Mouse (Mus musculus) retina, postnatal 7 days (tissue): ENCODE measurements at regions not wholly inside any gene's neighbourhood (a gene's known extent, or its start where the extent isn't known, plus 50 kb on each side); places are given as distances from the start of the nearest gene placed in this dataset.

Experiments
- DNase-seq: peaks from one replicate; pipeline ENCODE4 v3.0.0-alpha.2; 2012; ENCODE audit warnings: low read depth, low spot score

DNA sequence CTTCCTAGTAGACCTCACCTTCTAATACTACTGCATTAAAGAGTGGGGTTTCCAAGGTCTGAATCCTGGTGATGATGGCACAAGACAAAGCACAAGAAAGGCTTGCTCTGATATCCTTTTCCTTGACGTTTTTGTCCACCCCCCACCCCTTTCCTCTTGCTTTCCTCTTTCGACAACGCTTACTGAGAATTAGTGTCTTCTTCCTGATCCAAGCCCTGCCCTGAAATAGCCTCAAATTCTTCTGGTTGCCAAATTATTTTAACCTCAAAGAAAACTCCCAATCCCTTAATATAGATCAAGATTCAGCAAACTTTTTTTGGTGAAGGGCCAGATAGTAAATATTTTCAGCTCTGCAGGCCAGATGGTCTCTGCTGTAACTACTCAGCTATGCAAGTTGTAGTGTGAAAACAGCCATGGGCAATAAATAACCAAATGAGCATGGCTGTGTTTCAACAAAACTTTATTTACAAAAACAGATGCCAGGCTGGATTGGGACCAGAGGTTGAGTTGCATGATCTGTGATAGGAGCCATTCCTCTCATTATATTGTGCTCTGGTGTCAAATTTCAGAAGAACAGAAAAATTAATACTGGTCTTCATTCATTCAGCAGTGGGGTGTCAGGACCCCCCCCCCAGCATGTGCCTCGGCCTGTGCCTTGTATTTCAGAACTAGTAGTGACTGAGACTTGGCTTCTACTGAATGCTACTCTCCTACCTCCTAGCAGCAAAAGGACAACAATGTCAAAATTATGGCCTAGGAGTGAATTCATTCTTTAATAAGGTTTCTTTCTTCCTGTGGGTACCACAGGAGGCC is 218.5 kb upstream of the Nrip1 start:
- DNase-seq: no peak

DNA sequence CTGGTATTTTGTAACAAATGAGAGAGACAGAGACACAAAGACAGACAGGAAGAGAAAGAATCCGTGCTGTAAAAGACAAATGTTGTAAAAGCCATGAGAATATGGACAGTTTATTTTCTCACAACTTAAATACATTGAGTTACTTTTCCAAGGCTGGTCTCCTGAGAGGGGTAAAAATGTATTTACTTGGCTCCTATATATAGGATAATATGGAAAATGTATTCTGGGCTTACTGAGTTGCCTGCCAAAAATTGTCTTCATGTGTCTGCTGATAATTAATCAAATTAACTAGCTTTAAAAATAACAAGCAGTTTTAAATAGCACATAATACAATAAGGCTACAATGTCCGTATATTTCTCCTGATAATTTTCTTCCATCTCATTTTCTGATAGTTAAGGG is 216.2 kb upstream of the Nrip1 start:
- DNase-seq: no peak

DNA sequence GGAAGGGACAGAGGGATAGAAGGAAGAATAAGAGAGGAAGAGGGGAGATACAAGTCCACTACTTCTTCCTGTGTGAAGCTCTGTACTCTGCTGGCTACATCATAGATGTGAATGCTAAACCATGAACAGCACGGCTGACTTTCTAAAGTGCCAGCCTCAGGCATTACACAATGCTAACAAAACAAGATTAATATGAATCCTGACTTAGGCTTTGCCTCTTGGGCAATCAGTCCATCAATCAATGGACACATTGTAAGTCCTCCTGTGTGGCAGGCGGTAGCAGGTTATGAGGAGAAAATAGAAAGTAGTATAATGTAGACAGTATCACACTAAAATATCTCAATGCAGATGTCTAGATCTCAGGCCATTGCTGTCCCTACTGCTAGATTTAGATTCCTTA is 203.6 kb upstream of the Nrip1 start:
- no peak for DNase-seq

DNA sequence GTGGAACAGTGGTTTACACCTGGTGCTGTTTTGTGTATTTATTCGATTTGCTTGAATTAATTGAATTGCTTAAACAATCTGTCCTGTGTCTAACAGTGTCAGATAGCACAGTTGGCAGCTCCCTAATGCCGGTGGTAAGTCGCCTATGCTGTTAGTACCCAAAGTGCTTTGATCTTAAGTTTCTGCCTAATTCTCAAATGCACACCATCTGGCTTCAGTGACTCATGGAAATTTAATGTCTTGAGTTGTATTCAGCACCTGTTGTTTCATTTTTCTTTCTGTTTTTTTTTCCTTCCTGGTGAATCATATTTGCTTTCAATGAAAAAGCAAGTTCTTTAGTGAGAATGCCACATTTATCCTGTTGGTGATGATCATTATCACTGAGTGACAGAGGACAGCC is 201.7 kb upstream of the Nrip1 start:
- no peak for DNase-seq

DNA sequence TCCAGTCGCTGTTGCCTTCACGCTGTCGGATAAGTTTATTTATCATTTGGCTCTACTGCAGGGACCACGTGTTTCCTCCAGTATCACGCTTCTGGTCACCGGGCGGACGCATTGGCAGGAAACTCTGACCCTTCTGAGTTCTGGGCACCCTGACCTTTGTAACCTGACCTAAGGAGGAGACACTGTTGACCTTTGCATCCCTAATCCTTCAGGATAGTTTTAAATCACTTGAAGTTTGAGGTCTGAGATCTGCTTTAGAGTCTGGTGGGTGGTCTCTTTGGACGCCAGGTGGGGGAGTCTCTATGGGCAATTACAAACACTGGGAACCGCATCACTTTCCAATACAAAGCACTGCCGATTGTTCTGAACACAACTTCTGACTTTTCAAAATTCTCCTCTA is 192.6 kb upstream of the Nrip1 start:
- DNase-seq: no peak

DNA sequence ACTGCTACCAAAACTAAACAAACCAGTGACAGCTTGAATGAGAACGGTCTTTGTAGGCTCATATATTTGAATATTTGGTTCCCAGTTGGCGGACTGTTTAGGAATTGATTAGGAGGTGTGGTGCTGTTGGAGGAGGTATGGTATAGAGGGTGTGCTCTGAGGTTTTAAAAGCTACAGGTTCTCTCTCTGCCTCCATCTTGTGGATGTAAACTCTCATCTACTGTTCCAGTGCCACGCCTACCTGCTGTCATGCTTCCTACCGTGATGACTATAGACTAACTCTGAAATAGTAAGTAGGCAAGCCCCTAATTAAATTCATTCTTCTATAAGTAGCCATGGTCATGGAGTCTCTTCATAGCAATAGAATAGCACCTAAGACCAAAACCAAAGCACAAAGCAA is 181.2 kb upstream of the Nrip1 start:
- no peak for DNase-seq

DNA sequence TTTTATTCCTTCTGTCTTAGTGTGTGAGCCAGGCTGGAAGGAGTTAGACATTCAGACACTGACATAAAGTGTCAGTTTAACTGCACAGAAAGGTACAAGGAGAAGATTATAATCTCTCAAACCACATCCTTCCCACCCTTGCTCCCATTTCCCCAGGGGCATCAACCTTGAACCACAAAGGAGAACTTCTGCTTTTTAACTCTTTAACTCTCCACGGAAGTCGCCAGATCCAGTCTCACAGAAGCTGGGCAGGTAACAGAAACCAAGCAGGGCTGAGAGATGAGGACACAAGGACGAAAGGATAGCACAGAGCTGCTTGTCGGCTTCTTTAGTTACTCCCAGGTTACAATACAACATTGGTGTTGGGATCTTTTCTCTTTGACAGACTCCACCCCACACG is 176.0 kb upstream of the Nrip1 start:
- DNase-seq: no peak

DNA sequence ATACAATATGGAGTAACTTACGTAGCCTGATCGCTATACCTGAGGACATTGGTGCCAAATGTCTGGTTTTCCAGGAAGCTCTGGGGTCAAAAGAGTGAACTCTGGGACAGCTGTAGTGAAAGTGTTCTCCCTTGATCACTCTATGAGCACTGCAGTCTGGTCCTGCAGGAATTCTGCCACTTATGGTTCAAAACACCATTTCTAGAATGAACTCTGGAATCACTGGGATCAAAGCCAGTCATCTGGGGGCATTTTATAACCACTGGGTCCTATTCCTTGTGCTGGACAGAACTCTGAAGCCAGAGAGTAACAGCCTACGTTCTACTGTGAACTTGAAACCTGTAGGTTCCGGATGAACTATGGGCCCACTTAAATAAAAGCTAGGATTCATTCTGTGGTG is 173.5 kb upstream of the Nrip1 start:
- DNase-seq: no peak

DNA sequence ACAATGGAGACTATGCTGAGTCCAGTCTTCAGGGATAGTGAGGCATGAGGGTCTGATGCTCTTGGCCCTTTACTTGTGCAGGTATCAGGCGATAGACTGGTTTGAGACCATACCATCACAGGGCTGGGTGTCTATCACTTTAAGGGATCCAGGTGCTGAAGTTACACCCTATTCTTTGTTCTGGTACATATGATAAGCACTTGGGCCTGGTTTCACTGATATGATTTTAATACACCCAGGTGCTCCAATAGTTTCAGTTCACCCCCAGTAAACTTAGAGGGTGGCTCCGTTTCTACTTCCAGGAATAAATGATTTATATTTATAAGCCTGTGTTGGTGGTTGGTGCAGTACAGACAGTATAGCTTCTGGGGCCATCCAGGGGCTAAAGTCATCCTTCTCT is 173.0 kb upstream of the Nrip1 start:
- no peak for DNase-seq

DNA sequence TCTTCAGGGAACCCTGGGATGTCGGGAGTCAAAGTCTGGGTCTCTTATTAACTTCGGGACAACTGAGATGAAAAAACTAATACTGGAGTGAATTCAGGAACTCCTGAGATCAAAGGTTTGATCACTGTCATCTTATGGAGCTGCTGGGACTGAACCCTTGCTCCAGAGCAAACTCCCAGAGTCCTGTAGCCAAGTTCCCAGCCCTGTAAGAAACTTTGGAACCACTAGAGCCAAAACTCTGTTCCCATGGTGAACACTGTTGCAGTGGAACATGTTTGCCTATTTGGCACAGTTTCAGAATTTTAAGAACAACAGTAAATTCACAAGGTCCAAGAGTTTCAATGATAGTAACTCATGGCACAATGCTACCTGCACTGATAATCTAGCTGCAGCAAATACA is 172.3 kb upstream of the Nrip1 start:
- no peak for DNase-seq

DNA sequence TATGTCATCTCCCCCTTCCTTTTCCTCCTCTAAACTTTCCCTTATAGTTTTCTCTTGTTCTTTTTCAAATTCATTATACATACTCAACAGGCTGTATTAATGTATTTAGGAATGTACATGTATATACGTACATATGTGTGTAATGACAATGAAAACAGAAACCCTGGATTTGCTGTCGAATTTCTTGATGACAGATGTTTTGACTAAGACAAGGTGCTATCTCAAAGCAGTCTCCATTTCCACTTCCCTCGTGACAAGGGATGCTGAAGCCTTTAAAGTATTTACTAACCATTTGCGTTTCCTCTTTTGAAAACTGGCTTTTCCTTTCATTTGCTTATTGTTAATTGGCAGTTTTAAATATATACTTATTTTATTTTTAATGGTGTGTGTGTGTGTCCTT is 171.3 kb upstream of the Nrip1 start:
- no peak for DNase-seq

DNA sequence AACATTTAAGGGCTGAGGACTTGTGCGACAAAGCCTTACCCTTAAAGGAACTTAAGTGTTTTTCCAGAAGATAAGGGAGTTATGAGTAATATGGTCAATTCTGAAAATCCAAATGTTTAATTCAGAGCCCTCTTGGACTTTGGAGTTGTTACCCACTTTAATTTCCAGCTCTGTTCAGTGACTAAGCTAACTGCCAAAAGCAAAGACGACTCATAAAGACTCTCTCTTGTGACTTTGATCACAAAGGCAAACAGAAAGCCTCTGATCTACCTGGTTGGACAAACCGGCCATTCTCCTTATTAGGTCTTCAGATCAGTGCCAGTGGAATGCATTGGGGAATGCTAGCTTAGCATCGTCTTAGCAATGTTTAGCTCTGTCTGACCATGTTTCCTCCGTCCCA is 167.3 kb upstream of the Nrip1 start:
- no peak for DNase-seq

DNA sequence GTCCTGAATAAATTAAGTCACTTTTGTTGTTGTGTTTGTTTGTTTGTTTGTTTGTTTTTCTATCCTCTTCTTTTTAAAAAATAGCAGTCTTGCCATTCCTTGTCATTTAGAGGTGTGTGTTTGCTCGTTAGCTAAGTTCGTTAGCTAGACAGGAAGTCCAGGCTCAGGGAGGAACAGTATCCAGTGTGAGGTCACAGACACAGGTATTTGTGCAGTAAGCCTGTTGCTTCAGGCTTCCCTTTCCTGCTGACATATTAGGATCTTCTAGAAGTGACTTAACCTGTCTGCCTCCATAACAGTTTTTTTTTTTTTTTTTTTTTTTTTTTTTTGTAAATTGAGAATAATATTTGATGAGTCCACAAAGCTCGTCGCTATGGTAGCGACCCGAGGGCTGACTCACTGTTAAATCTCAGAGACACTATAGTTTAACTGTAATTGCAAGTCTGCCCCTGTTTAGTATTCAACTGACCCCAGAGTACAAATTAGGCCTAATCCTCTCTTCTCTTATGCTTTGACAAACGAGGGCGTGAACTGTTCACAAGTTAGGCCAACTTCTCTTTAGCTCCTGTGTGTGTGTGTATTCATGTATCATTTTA is 166.8 kb upstream of the Nrip1 start:
- no peak for DNase-seq

DNA sequence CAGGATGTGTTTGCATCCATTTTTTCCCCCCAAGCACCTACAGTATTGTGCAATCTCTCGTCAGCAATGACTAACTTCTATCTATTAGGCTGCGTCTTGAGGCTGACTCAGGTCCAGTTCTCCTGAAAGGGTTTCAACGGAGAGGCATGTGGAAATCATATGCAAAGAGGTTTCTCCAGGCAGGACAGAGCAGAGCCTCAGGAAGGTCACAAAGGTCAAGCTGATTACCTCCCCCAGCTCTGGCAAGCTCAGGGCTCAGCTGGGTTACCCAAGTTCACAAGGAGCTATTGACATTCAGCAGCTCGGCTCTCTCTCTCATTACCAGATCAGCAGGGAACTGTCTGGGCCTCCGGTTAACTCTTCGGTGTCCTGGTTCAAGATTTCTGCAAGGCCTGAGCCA is 166.0 kb upstream of the Nrip1 start:
- peak; percentile 80 for DNase-seq

DNA sequence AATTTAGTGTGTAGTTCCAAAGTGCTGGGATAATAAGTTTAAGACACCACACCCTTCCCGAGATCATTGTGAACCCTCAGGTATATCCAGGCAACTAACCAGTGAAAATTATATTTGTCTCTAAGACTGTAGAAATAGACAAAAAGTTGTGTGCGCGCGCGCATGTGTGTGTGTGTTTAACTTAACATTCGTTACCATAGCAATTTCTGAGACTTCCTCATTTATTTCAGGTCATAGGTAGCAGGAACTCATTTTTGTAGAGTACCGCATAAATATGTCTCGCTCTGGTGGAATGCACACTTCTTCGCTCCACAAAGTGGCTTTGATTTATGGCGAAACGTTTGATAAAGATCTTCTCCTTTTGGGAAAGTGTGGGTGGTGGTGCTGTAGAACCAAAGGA is 164.2 kb upstream of the Nrip1 start:
- no peak for DNase-seq

DNA sequence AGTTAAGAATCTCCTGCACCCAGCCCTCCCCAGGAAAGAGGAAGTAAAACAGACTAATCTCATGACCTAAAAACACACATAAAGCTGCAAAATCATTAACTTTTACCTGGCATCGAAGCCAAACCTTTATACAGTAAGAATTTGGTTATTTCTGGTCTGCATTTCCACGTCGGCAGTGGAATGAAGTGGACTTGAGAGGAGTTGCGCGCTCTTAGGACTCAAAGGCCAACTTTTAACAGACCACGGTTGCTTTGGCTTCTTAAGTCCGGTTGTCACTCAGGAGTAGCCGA is 159.2 kb upstream of the Nrip1 start:
- DNase-seq: no peak

DNA sequence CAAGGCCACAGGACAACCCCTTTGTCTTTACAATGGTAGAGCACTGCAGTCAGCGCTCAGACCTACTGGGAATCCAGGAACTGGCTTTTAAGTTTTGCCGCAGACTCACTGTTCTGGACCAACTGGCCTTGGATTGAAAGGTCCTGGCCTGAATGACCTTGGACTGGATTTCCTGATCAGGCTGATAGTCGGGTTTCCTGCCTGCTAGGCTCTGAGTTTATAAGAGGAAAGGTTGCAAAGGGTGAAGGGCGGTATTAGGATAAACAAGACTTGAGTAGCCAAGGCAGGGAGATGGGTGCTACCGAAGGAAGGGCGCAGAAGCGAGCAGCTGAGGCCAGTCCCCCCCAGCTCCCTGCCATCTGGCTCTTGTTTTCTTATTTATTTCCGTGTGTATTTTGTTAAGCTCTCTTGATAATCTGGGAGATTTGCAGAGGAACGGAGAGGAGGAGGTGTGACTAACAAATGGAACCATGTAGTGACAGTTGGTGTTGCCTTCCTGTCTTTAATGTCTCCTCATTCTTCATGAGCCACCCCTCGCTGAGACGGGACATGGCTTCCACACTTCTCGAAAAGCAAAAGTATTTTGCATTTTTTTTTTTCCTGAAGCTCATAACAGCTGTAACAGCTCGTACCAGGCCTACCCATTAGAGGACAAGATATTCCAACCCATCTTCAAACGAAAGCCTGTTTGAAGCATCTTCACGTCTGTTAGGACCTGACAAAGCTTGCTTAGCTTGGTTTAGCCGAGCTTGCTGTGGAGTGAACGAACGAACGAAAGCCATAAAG is 158.7 kb upstream of the Nrip1 start:
- DNase-seq: peak; percentile 36

DNA sequence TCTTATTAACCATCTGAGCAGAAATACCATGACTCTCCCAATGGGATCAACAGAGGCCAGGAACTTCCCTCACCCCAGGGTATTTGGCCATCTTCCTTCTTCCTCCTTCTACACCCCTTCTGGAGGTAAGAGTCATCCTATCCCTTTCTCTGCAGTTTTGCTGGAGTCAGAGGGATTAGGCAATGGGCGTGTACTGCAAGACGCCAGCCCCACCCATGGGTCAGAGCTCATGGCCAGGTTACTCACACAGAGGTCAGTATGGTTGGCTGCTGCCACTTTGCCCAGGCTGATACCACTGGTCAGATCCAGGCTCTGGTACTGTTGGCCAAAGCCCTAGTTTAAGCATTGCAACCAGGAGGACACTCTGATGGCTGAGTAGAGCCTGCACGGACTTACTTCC is 157.3 kb upstream of the Nrip1 start:
- DNase-seq: no peak

DNA sequence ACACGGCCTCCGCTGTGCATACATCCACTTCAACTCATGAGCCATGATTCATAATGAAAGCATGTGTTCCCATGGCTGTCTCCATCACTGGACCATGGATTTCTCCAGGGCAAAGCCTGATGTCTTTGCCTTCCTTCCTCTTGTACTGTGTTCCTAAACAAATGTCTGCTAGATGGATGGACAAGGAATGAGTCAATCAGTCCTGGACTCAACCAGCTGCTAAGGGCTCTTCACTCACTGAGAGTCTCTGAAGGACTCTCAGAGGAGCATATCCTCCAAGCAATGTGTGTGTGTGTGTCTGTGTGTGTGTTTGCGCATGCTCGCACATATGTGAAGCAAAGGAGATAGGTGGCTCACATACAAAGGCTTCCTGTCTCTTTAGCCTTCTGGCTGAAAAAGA is 156.0 kb upstream of the Nrip1 start:
- no peak for DNase-seq

DNA sequence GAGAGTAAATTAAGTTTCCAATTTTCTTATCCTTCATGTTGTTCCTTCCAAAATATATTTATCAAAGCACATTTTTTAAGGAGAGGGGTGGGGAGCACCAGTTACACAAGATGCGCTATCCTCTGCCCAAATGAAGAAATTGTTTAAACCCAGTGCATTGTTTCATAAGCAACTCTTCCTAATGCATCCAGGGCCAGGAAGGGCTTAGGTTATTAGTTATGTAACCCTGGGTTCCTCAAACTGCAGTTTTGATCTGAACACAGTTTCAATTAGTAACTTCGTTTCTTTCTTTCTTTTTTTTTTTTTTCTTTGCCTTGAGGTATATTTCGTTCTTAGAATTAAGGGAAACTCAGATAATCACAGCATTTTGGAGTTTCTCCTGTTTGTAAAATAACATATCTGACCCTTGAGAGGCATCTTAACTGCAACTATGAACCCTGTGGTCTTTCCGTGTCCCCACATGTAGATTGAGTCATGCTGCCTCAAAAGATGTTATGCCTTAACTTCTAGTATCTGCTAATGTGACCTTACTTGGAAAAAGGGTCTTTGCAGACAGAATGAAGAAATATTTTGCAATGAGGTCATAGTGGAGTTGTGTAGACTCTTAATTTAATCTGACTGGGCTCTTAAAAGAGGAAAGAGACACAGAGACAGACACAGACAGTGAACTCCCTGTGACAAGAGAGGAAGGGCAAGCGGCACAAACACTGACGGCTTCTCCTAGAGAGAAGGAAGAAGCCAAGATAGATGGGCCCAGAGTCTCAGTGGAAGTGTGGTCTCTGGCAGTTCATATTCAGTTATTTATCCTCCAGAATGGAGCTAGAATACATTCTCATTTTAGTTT is 153.7 kb upstream of the Nrip1 start:
- no peak for DNase-seq

DNA sequence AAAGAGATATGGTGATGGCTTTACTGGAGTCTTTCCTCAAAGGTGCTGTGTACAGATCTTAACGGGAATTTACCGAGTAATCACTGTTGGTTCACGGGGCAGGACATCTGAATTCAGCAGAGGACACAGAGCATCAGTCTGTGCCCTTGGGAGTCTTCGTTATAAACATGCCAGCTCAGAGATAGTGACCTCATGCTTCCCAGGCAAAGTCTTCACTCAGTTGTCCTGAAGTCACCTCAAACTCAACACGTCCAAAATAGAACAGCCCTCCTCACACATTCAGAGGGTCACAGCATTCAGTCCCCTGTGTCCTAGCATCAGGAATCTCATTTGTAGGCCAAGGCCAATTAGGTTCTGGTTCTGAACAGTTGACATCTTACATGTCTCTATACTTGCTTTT is 151.9 kb upstream of the Nrip1 start:
- no peak for DNase-seq

DNA sequence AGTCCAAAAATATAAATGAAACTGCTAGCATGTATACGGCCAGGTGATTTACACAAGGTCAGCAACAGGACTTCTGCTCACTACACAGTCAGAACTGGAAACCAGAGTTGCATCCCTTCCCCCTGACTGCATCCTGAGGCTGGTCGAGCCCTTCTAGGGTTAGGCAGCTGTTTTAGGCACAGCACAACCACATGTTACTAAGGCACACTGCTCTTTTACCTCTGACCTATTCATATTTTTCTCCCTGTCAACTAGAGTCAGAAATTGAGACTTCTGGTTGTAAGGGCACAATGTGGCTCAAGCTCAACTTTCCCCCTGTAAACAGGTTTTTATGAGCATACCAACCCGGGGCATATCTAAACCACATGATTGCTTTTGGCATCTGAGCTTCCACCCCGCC is 151.3 kb upstream of the Nrip1 start:
- DNase-seq: no peak
